Mouse (Mus musculus) T-cell, adult 66 days (primary cell): ENCODE data around the gene Stk17b. TPM values are rescaled to one million over a fixed set of nuclear protein-coding genes. Genes with fewer than 3 reads are reported as not detected.

Source experiments
- total RNA-seq, 2 experiments: library from RNA; stranded (reverse); gene quantifications; 3 replicates in 1 of 2; 4 replicates in 1 of 2; pipeline ENCODE4 v1.2.4; 2023

The Stk17b gene
- total RNA-seq = 100 to 1,000 TPM; 642 to 652 TPM

DNA sequence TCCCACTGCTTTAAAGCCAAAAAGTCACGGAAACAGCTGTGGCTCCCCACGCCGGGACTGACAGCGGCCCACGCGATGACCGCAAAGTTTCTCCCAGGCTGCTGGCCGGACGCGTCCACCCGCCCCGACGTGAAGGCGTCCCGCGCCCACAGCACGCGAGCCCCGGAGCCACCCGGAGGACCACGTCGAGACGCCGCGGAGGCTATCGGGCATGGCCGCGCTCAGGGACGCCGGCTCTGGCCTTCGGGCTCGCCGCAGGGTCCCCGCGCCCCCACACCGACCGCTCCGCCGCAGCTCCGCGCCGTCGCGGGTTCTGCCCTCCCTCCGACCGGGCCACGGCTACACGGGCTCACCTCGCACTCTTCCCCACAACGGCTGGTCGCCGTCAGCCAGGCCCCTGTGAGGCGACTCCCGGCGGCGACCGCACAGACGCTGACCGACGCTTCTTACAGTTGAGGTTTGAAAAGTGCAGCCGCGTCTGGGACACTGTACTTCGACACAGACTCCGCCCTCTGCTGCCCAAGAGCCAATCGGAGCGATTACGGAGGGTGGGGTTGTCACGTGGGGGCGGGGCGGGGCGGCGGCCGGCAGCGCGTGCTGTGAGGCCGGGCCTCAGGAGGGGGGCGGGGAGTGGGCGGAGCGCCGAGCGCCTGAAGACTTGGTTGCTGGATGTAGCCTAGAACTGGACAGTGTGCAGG is at the start of gene Stk17b:
TSS of gene Stk17b (minus strand) at position 504 of the 698 bp plus-strand sequence.

DNA sequence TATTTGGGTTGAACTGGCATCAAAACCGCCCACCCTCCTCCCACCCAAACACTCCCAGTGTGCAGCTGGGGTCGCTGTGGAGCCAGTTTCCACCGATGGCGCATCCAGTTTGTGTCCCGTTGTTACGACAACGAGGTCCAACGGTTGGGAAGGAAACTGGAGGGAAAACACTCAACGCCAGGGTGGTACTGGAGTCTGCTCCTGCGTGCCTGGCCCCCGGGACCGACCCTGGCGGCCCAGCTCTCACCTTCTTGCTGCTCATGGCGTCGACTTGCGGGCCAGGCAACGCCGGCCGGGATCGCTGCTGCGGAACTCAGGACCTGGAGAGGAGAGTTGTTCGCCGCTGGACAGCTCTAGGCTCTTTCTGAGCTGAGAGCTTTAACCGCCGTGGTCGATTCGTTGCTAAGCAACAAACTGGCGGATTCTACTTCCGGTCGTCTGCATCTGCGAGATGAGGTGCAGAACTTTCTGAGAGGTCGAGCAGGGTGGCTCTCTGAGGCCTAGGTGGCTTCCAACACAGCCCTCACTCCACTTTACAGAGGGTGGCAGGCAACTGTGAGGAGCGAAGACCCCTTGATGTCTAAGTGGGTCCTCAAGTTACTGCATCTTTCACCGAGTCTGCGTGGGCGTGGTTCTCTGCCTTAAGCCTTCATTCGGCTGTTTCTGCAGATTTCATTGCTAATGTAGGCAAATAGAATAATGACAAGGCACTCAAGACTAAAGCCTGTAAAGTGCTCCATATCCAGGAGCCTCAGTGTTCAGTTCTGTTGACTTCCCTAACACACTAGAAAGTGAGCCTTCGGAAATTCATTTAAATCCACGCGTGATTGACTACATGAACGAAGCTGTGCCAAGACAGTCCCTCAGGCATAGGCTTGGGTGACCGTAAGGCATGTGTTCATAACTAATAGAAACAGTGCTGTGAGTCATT is 78.3 kb downstream of the Stk17b start, which contains the start of gene Dnah7a:
TSS of gene Dnah7a (minus strand) at position 354 of the 931 bp plus-strand sequence.

Other genes with a start within 250 kb of the Stk17b start
- gene Dnah7a, start 78.4 kb downstream of the Stk17b start, total RNA-seq = 1 to 10 TPM; 1.7 to 2.2 TPM